Mouse (Mus musculus) embryonic fibroblast, embryonic 13.5 days (primary cell): ENCODE data around the gene Map2k6.

Experiments
- CTCF ChIP-seq: IDR thresholded peaks from 2 replicates; pipeline ENCODE4 v1.5.1; 2011; ENCODE audit warnings: mild to moderate bottlenecking, control low read depth, low read length, moderate library complexity, borderline replicate concordance; ENCODE audit not compliant: insufficient read depth
- POLR2A ChIP-seq: IDR thresholded peaks from 2 replicates; pipeline ENCODE4 v1.6.1; 2011; ENCODE audit warnings: low read depth, mild to moderate bottlenecking, control low read depth, low read length, moderate library complexity

DNA sequence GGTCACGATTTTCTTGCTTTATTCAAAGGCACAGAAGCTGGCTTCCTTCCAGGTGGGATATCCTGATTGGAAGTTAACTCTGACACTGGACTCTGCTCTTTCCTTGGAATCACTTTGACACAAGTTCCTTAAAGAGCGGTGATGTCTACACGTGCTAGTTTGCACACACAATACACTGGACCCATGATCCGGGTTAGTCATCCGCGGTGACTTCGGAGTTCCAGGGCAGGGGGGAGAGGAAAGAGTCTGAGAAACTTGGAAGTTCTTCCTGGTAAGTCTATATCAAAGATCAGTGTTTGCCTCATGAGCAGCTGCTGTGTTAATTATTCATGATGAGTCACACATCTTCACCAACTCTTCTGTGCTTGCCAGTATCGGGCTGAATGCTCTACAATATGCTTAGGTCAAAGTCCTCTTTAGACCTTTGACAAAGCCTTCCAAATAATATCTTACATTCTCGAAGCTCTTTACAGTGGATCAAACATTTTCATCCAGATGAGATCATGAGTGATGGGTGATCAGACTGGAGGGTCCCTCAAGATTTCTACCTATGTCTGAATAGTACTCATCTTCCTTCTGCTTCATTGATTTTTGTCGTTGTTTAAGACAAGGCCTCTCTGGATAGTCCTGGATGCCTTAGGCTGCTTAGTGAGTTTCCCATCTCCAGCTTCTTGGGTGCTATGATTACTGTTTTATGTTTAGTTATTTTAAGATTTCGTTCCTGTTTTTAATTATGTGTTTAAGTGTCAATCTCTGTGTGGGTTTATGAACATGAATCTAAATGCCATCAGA lies 145.7 kb downstream of the Map2k6 start:
- TF ChIP-seq CTCF (no peak), POLR2A (no peak)
